Mouse (Mus musculus) naive thymus-derived CD4-positive, alpha-beta T cell, adult 5 months (primary cell): ENCODE results near the gene Ptpn6. TPM values are rescaled to one million over a fixed set of nuclear protein-coding genes. Genes with fewer than 3 reads are reported as not detected.

Source experiments
- polyA plus RNA-seq: library from polyadenylated mRNA; unstranded; fragments of 100-300 nt; shearing (Covaris generic); gene quantifications from one replicate; pipeline ENCODE4 v1.2.1, GENCODE M21; 2017

The Ptpn6 gene
- polyA plus RNA-seq: 209 TPM

DNA sequence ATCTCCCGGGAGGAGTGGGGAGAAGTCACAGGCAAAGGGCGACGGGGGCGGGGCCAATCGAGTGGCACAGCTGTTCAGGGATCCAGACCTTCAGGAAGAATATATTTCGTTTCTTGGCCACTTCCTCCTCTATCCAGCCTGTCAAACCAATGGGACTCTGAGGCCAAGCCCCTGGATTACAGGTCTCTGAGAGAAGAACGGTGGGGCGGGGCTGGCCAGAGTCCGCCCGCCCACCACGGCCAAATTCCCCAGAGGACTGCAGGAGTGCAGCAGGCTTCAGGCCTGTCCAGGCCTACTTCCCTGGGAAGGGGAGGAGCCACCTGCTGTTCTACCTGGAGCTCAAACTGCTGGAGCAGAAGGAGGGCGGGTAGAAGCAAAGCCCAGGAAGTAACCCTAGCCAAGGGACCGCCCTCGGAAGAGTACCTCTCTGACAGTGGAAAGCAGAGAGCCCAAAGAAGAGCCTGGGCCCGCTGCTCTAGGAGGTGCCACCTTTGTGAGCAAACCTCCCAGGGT, at the start of gene Ptpn6:
Gene Ptpn6, minus strand, starts transcription at position 204 of the 513 bp plus-strand sequence.

DNA sequence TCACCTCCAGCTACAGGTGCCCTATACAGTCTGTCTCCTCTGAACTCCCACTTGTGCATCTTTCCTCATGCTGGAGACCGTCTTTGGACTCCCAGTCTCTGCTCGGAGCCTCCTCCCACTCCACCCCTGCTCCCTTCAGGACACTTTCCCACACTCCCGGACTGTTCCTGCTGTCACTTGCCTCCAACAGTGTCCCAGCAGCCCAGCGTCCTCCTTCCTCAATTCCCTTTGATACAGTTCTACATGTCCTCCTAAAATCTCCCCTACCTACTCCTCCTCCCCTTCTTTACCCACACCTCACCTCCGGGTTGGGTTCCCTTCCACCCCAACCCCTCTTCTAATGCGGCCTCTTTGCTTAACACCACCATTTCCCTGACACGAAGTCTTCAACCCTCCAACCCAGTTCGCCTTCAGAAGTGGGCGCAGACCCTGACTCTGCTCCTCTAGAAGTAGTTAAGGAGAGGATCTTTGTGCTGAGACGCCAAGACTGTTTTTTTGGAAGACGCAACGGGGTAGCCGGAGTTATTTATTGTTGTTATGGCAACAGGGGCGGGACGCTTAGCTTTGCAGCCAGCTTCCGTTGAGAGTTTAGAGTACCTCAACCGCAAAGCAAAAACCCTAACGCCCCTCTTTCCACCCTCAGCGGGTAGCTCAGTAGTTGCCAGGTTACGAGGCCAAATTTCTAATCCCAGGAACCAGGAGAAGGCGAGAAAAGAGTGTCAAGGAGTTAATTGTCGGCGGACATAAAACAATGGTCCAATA, 40.9 kb upstream of the Ptpn6 start, which contains the start of gene Lrrc23:
Gene Lrrc23, minus strand, starts transcription at position 506 of the 762 bp plus-strand sequence.

DNA sequence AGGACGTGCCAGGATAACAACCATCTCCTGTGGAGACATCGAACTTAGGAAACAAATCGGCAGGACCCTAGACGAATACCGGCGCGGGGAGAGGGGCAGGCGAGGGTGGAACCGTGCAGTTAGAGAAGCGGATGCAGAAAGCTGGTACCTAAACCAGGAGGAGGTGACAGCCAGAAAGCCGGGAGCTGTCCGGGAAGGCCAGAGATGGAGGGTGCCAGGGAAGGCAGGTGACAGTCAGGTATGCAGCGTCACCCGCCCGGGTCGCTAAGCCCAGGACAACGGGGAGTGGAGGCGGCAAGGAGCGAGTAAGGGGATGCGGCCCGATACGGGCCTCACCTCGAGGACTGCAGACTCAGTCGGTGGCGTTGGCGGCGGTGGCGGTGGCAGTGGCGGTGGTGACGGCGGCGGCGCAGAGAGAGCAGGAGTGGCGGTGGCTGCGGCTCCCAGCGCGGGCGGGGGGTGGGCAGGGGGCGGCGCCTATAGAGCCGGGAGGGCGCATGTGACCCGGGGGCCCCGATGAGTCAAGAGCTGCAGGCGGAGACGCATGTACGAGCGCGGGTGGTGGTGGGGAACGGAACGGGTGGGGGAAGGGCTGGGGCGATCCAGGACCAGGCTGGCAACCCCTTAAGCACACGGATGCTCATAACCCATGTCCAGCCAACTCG, 30.7 kb upstream of the Ptpn6 start, which contains the start of gene Eno2:
Gene Eno2, minus strand, starts transcription at position 573 of the 665 bp plus-strand sequence.

GRCm38 (mm10) chr6:124755831-124756595, 17.5 kb upstream of the Ptpn6 start, which contains the start of the genes Gm45234 and Atn1:
Gm45234 (minus strand) TSS chr6:124756021.
Atn1 (minus strand) TSS chr6:124756524.

GRCm38 (mm10) chr6:124740888-124741761, 2.6 kb upstream of the Ptpn6 start, which contains the start of gene Grcc10:
Grcc10 (minus strand) TSS chr6:124741374.

DNA sequence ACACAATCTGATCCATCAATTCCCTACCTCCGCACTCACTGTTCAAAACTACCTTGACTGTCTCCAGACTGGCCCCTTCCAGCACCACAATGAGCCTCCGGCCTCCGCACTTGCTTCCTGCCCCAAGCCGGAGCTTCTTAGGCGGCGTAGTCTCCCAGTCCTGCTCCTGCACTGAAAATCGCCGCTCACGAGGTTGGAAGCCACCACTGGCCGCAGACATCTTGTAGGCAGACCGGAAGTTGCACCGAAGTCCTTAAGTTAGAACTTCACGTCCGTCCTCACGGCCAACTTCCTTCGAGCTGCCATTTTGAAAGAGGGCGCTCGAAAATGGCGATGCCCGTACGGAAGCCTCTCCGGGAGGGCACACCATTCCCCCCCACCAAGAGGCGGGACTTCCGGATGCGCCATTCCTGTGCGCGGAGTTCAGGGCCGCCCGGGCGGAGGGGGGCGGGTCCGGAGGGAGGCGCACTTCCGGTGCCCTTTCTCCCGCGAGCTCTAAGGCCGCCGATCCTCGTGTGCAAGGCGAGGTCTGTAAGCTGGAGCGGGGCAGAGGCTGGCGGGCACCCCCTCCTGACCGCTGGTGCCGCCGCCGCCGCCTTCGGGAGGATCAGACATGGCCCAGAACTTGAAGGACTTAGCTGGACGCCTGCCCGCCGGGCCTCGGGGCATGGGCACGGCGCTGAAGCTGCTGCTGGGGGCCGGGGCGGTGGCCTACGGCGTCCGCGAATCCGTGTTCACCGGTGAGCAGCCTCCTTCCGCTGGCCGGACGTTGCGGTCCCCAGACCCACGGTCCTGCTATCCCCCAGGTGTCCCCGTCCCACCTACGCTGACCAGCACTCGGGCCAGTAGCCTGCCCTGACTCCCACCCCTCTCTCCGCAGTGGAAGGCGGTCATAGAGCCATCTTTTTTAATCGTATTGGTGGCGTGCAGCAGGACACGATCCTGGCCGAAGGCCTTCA, 26.4 kb downstream of the Ptpn6 start, which contains the start of the genes Emg1 and Phb2:
Gene Emg1, minus strand, starts transcription at position 355 of the 959 bp plus-strand sequence.
Gene Phb2, plus strand, starts transcription at position 513 of the 959 bp plus-strand sequence.

Other genes with a start within 250 kb of the Ptpn6 start
- not detected for gene C1rl, start 245.6 kb downstream of the Ptpn6 start, polyA plus RNA-seq
- not detected for gene C1ra, start 226.3 kb downstream of the Ptpn6 start, polyA plus RNA-seq
- gene C1s1, start 196.4 kb downstream of the Ptpn6 start, polyA plus RNA-seq: not detected
- gene C1rb, start 168.4 kb downstream of the Ptpn6 start, polyA plus RNA-seq: not detected
- gene C1s2, start 102.6 kb downstream of the Ptpn6 start, polyA plus RNA-seq: not detected
- 54.5 TPM for gene Lpcat3, start 75.7 kb downstream of the Ptpn6 start, polyA plus RNA-seq
- gene Emg1, start 26.5 kb downstream of the Ptpn6 start, polyA plus RNA-seq: 347 TPM
- gene Phb2, start 26.4 kb downstream of the Ptpn6 start, polyA plus RNA-seq: 133 TPM
- 275 TPM for gene Grcc10, start 2.7 kb upstream of the Ptpn6 start, polyA plus RNA-seq
- gene Gm45234, start 17.3 kb upstream of the Ptpn6 start, polyA plus RNA-seq: not detected
- gene Atn1, start 17.8 kb upstream of the Ptpn6 start, polyA plus RNA-seq: 40.2 TPM
- gene Eno2, start 31.0 kb upstream of the Ptpn6 start, polyA plus RNA-seq: 2.5 TPM
- gene Lrrc23, start 41.0 kb upstream of the Ptpn6 start, polyA plus RNA-seq: 2.6 TPM
- gene Spsb2, start 69.9 kb upstream of the Ptpn6 start, polyA plus RNA-seq: 1.4 TPM
- 40.1 TPM for gene Tpi1, start 75.6 kb upstream of the Ptpn6 start, polyA plus RNA-seq
- 90.0 TPM for gene Usp5, start 90.8 kb upstream of the Ptpn6 start, polyA plus RNA-seq
- 4.0 TPM for gene Cdca3, start 90.8 kb upstream of the Ptpn6 start, polyA plus RNA-seq
- gene Gnb3, start 101.6 kb upstream of the Ptpn6 start, polyA plus RNA-seq: not detected
- not detected for gene P3h3, start 119.0 kb upstream of the Ptpn6 start, polyA plus RNA-seq
- 0.10 TPM for gene Gpr162, start 125.3 kb upstream of the Ptpn6 start, polyA plus RNA-seq
- gene Cd4, start 149.5 kb upstream of the Ptpn6 start, polyA plus RNA-seq: 550 TPM
- gene Lag3, start 173.0 kb upstream of the Ptpn6 start, polyA plus RNA-seq: not detected
- 7.9 TPM for gene Ptms, start 181.4 kb upstream of the Ptpn6 start, polyA plus RNA-seq
- gene Mlf2, start 192.7 kb upstream of the Ptpn6 start, polyA plus RNA-seq: 126 TPM
- gene Cops7a, start 226.8 kb upstream of the Ptpn6 start, polyA plus RNA-seq: 42.9 TPM